Mouse (Mus musculus): ENCODE results near the gene Gm21973. TPM values are rescaled to one million over a fixed set of nuclear protein-coding genes. Genes with fewer than 3 reads are reported as not detected.

Gm21973 gene
- polyA plus RNA-seq, 1 experiment from 2014 or later: not detected

DNA sequence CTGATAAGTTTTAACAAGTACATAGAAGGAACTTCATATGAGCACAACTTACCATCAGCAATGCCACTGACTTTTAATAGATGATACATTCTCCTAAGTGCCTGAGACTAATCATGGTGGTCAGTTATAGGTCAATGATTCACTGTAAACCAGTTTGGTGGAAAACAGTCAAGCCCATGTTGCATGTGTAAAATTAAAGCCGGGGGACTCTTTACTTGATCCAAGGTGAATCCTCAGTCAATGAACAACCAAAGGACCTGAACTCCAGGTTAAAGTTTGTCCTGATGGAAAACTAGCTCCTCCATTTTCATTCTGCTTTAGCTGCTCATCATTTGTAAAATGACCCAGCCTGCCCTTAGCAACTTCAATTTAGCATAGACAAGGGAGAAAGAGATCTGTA lies 7.4 kb downstream of the Gm21973 start:
- no peak overlapping the region for H3K9ac ChIP-seq
- no peaks in the 10 kb centered on the region for H3K4me1 ChIP-seq (replicated peaks)
- no peak for ATAC-seq (ENCODE audit: insufficient number of reproducible peaks, low FRiP score)
- no peaks in the 10 kb centered on the region for H3K27me3 ChIP-seq (replicated peaks)
- no peaks in the 10 kb centered on the region for H3K36me3 ChIP-seq
- no peak overlapping the region for H3K4me2 ChIP-seq
- 89% methylated on average over 1 of the region's 1 CpGs for WGBS
- no peak overlapping the region for H3K27ac ChIP-seq (ENCODE audit: poor library complexity, severe bottlenecking)
- H3K4me3 ChIP-seq: no peak overlapping the region
- H3K9me3 ChIP-seq (replicated peaks): no peaks in the 10 kb centered on the region

DNA sequence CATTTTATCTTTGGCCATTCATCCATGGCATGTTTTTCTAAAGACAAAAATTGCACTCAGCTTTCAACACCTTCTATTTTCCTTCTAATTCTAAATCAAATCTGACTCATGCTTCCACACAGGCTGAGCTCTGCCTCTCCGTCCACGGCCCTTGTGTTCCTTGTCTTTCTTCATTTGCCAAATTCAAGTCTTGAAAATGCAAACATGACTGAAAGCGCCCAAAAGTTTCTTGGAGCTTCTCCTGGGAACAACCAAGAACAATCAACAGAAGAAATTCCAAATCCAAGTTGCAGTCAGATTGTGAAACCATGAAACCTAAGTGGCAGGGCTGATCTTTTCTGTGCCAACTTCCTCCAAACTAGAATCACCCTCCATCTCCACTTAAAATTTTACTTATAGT lies 13.4 kb downstream of the Gm21973 start:
- no peaks in the 10 kb centered on the region for H3K27me3 ChIP-seq (replicated peaks)
- no peak overlapping the region for H3K27ac ChIP-seq (ENCODE audit: poor library complexity, severe bottlenecking)
- no peak for ATAC-seq (ENCODE audit: insufficient number of reproducible peaks, low FRiP score)
- WGBS: 52% methylated on average over 3 of the region's 3 CpGs
- no peak overlapping the region for H3K9ac ChIP-seq
- no peaks in the 10 kb centered on the region for H3K4me1 ChIP-seq (replicated peaks)
- H3K4me2 ChIP-seq: no peak overlapping the region
- H3K4me3 ChIP-seq: no peak overlapping the region
- no peaks in the 10 kb centered on the region for H3K9me3 ChIP-seq (replicated peaks)
- H3K36me3 ChIP-seq: no peaks in the 10 kb centered on the region

DNA sequence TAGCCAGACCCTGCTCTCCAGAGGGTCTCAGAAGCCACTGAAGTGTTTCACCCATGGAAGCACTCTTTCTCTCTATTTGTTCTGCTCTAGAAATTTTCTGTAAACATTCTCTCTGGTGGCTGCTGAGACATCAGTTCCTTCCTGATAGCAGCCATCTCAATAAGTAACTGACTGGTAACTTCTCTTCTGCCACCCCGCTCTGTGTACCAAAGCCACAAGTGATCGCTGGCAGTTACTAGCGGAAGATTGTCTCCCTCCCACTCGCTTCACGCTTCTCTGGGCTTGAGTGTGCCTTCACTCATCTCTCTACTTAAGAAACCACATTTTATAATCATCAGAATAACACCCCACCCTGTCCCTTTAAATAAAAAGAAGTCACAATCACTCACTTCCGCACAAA lies 21.9 kb downstream of the Gm21973 start:
- H3K4me3 ChIP-seq: no peak overlapping the region
- no peak overlapping the region for H3K9ac ChIP-seq
- no peaks in the 10 kb centered on the region for H3K36me3 ChIP-seq
- no peak for ATAC-seq (ENCODE audit: insufficient number of reproducible peaks, low FRiP score)
- WGBS: 90% methylated on average over 6 of the region's 6 CpGs
- no peaks in the 10 kb centered on the region for H3K9me3 ChIP-seq (replicated peaks)
- H3K4me1 ChIP-seq (replicated peaks): no peaks in the 10 kb centered on the region
- H3K27me3 ChIP-seq (replicated peaks): no peaks in the 10 kb centered on the region
- H3K27ac ChIP-seq (ENCODE audit: poor library complexity, severe bottlenecking): no peak overlapping the region
- no peak overlapping the region for H3K4me2 ChIP-seq

DNA sequence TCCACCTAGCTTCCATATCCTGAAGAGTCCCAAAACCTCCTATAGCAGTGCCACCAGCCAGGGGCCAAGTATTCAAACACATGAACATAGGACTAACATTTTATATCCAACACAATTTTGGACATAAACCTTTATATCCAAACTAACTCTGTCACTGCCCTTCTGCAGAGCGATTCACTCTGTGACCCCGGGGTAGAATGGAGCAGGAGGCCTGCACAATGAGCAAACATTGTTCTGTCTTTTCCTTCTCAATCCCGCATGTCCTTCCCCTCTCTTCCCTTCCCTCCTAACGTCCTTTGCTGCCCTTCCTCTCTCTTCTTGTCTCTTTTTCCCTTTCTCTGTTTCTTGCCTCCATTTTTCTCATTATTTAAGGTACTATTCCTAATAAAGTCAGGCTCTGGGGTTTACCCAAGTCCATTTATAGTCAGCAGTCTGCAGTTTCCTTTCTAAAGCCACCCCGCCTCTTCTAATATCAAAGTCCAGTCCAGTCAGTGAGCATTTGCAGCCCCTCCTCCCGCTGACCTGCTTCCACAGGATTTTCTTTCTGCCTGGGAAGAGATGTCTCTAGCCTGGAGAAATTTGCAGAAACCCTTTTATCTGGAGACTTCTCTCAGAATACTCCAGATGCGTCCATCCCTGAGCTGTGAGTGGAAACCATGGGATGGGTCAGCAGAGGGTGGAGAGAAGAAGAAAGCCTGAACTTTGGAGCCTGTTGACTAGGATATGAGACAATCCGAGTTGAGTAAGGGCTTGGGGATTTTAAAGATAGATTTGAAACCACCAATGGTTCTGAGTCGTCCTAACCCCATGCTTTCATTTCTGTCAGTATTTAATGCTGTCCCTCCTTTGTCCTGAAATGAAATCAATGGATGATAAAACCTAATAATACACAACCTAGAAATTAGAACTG lies 33.1 kb downstream of the Gm21973 start, which contains the start of gene Agxt2:
TSS of gene Agxt2 (plus strand) at position 494 of the 910 bp plus-strand sequence.
- no peaks in the 10 kb centered on the region for H3K9me3 ChIP-seq (replicated peaks)
- no peaks in the 10 kb centered on the region for H3K27me3 ChIP-seq (replicated peaks)
- no peaks in the 10 kb centered on the region for H3K4me1 ChIP-seq (replicated peaks)
- no peak within 1 kb of the TSS for H3K27ac ChIP-seq (ENCODE audit: poor library complexity, severe bottlenecking)
- no peak within 1 kb of the TSS for H3K4me2 ChIP-seq
- no peaks in the 10 kb centered on the region for H3K36me3 ChIP-seq
- WGBS: 68% methylated on average over 9 of the region's 9 CpGs
- ATAC-seq (ENCODE audit: insufficient number of reproducible peaks, low FRiP score): no peak
- no peak within 1 kb of the TSS for H3K9ac ChIP-seq
- no peak within 1 kb of the TSS for H3K4me3 ChIP-seq

DNA sequence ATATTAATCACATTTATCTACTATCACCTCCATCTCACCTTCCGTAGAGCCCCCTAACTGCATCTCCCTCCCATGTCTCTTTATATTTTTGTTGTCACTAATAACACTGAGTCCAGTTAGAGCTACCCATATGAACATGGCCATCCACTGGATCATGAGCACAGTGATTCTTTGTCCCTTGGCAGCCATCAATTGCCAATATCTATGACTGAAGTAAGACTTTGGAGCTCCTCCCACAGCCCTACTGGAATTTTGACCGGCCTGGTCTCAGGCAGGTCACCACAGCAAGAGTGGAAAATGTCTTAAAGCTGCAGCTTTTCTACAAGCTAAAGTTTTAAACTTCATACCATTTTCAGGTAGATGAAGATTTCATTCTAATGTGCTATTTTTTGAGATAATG lies 41.2 kb downstream of the Gm21973 start:
- no peak for ATAC-seq (ENCODE audit: insufficient number of reproducible peaks, low FRiP score)
- WGBS: 88% methylated on average over 2 of the region's 2 CpGs

DNA sequence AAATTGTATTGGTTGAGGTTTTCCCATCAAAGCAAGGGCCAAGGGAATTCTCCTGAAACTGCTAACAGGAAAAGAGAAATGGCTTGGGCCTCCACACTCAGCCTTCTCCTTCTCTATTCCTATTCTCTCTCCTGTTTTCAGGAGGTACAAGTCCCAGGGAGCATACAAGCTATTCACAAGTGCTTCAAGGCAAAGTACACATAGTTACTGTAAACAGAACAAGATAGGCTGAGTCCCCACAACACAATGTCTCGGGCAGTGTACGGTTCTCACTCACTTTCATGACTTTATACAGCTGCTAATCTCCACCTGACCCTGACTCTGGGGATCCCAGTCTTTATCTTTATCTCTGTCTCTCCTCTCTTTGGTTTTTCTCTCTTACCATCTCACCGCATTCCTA lies 50.2 kb downstream of the Gm21973 start:
- no peak for ATAC-seq (ENCODE audit: insufficient number of reproducible peaks, low FRiP score)

More for the DNA sequence above, 41.2 kb downstream of the Gm21973 start:
- H3K9me3 ChIP-seq (replicated peaks): no peaks in the 10 kb centered on the region
- no peak overlapping the region for H3K4me2 ChIP-seq
- no peak overlapping the region for H3K4me3 ChIP-seq
- no peaks in the 10 kb centered on the region for H3K4me1 ChIP-seq (replicated peaks)
- no peaks in the 10 kb centered on the region for H3K36me3 ChIP-seq
- H3K9ac ChIP-seq: no peak overlapping the region
- H3K27ac ChIP-seq (ENCODE audit: poor library complexity, severe bottlenecking): no peak overlapping the region
- H3K27me3 ChIP-seq (replicated peaks): no peaks in the 10 kb centered on the region

DNA sequence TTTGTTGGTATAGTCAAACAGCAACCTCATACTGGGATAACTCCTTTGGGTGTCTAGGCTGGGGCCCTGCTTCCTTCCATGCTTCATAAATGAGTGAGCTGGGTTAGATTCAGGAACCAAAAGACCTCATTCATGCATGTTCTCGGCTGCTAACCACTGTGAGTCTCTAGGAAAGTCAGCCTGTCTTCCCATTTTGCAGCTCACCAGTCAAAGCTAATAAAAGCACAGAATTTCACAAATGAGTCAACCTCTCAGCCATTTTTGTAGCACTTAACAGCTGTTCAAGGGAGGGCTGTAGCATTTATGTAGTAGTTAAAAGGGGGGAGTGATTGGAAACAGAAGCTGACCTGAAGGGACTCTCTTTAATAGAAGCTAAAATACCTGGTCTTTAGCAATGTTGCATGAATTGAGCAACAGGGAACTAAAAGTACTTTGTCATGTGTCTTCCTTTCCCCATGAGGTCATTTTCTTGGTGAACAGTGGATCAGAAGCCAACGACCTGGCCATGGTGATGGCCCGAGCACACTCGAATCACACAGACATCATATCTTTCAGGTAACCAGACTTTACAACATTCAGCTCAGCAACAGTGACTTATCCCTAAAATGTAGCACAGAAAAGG lies 53.3 kb downstream of the Gm21973 start:
- Histone ChIP-seq H3K9me3 (replicated peaks) (no peaks in the 10 kb centered on the region), H3K4me3 (no peak overlapping the region), H3K27me3 (replicated peaks) (no peaks in the 10 kb centered on the region), H3K4me2 (no peak overlapping the region), H3K9ac (no peak overlapping the region), H3K4me1 (replicated peaks) (peaks cover 9% of the 10 kb centered on the region), H3K27ac (ENCODE audit: poor library complexity, severe bottlenecking) (no peak overlapping the region), H3K36me3 (no peaks in the 10 kb centered on the region)
- no peak for ATAC-seq (ENCODE audit: insufficient number of reproducible peaks, low FRiP score)
- WGBS: 82% methylated on average over 4 of the region's 4 CpGs

More for the DNA sequence above, 50.2 kb downstream of the Gm21973 start:
- Histone ChIP-seq H3K27me3 (replicated peaks) (no peaks in the 10 kb centered on the region), H3K9me3 (replicated peaks) (no peaks in the 10 kb centered on the region), H3K27ac (ENCODE audit: poor library complexity, severe bottlenecking) (no peak overlapping the region), H3K4me1 (replicated peaks) (peaks cover 9% of the 10 kb centered on the region), H3K4me2 (no peak overlapping the region), H3K9ac (no peak overlapping the region), H3K4me3 (no peak overlapping the region), H3K36me3 (no peaks in the 10 kb centered on the region)
- WGBS: 14% methylated on average over 3 of the region's 3 CpGs

DNA sequence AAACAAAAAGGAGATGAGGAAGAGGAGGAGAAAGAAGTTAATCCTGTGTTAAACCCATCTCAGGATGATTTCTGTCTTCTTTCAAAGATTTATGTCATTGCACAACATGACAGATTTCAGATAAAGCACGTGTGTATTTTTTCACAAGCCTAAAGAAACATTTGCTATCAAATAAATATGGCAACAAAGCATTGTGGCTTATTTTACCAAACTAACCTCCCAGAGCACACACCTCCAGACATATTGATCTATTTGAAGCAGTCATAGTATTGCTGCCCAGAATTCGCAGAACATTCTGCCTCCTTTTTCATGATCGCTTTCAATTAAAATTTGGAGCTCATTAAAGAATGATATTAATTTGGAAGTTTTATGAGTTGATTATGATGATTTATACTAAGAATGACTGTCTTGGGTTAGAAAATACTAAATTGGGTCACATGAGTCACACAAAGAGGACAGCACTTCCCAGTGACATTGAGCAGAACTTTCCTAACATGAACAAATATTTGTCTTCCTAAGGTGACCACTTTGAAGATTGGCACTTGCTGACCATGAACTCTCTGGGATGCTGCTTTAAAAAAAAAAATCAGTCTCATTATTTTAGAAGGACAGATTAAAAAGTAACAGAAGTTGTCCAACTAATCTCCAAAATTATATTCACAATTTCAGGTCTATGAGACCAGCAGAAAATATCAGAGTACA lies 54.7 kb downstream of the Gm21973 start:
- no peak for ATAC-seq (ENCODE audit: insufficient number of reproducible peaks, low FRiP score)
- no peaks in the 10 kb centered on the region for H3K36me3 ChIP-seq
- H3K4me3 ChIP-seq: no peak overlapping the region
- no peak overlapping the region for H3K4me2 ChIP-seq
- H3K4me1 ChIP-seq (replicated peaks): peaks cover 9% of the 10 kb centered on the region
- H3K9ac ChIP-seq: no peak overlapping the region
- H3K27me3 ChIP-seq (replicated peaks): no peaks in the 10 kb centered on the region
- no peak overlapping the region for H3K27ac ChIP-seq (ENCODE audit: poor library complexity, severe bottlenecking)
- 85% methylated on average over 3 of the region's 3 CpGs for WGBS
- no peaks in the 10 kb centered on the region for H3K9me3 ChIP-seq (replicated peaks)

DNA sequence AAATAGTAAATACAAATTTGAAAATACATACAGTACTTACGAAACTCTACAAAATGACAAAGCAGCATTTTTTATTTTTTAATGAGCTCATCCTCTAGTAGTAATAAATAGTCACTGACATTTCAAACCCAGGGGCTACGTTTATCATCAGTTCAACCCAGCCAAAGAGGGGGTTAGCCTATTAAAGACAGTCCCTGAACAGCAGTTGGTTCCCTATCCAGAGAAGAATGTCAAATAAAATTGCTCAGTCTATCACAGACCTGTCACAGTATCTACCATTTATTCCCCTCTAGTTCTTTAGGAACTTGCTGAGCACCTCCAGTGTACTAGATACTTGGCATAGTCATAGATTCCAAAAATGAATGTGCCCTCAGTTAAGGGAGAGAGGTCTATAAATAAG lies 62.1 kb downstream of the Gm21973 start:
- WGBS: 81% methylated on average over 2 of the region's 2 CpGs
- Histone ChIP-seq H3K36me3 (no peaks in the 10 kb centered on the region), H3K27ac (ENCODE audit: poor library complexity, severe bottlenecking) (no peak overlapping the region), H3K9ac (no peak overlapping the region), H3K27me3 (replicated peaks) (no peaks in the 10 kb centered on the region), H3K4me3 (no peak overlapping the region), H3K4me1 (replicated peaks) (peaks cover 5% of the 10 kb centered on the region), H3K4me2 (no peak overlapping the region), H3K9me3 (replicated peaks) (no peaks in the 10 kb centered on the region)
- ATAC-seq (ENCODE audit: insufficient number of reproducible peaks, low FRiP score): no peak

DNA sequence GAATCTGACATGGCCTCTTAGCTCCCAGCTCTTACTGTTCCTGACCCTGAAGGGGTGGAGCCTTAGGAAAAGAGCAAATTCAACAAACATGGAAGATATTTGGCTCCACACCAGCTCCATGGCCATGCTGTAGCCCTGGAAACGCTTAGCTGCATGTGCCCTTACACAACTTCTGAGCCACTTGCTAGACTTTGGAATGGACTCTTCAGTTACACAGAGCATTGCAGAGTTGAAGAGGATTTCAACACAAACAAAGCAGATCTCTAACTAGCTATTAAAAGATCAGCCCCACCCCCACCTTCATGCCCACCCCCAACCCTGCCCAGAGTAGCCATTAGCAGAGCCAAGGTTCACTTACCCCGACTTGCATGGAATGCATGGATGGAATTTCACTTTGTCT lies 74.6 kb downstream of the Gm21973 start:
- no peaks in the 10 kb centered on the region for H3K4me1 ChIP-seq (replicated peaks)

DNA sequence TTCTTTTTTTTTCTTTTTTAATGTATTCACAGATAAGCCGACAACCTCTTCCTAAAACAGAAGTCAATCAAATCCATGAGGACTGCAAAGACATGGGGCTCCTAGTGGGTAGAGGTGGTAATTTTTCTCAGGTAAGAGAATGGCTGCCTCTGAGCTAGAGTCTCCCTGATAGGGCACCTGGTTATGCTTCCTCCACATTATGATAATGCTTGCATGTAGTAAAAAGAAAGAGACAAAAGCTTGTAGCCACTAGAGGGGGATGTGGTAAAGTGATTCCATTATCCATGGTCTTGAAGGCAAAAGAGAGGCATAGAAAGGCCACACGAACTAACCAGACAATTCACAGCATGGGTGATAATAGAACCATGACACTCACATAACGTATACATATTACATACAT lies 75.2 kb downstream of the Gm21973 start:
- no peak for ATAC-seq (ENCODE audit: insufficient number of reproducible peaks, low FRiP score)
- 64% methylated on average over 3 of the region's 3 CpGs for WGBS
- H3K4me2 ChIP-seq: no peak overlapping the region
- no peaks in the 10 kb centered on the region for H3K4me1 ChIP-seq (replicated peaks)
- H3K36me3 ChIP-seq: no peaks in the 10 kb centered on the region
- no peaks in the 10 kb centered on the region for H3K9me3 ChIP-seq (replicated peaks)
- no peak overlapping the region for H3K9ac ChIP-seq
- no peak overlapping the region for H3K27ac ChIP-seq (ENCODE audit: poor library complexity, severe bottlenecking)
- H3K27me3 ChIP-seq (replicated peaks): no peaks in the 10 kb centered on the region
- no peak overlapping the region for H3K4me3 ChIP-seq

More for the DNA sequence above, 74.6 kb downstream of the Gm21973 start:
- Histone ChIP-seq H3K4me3 (no peak overlapping the region), H3K4me2 (no peak overlapping the region), H3K27me3 (replicated peaks) (no peaks in the 10 kb centered on the region), H3K36me3 (no peaks in the 10 kb centered on the region), H3K9me3 (replicated peaks) (no peaks in the 10 kb centered on the region), H3K9ac (no peak overlapping the region), H3K27ac (ENCODE audit: poor library complexity, severe bottlenecking) (no peak overlapping the region)
- no peak for ATAC-seq (ENCODE audit: insufficient number of reproducible peaks, low FRiP score)
- 69% methylated on average over 2 of the region's 2 CpGs for WGBS
